Mouse (Mus musculus) limb, embryonic 14.5 days (tissue): ENCODE data around the gene Siglec1. TPM values are rescaled to one million over a fixed set of nuclear protein-coding genes. Genes with fewer than 3 reads are reported as not detected.

Source experiments
- ATAC-seq: fragments of 200-750 bp; cut with Nextera tagmentation; 2 replicates; pipeline ENCODE4 v1.8.0; 2017; ENCODE audit warnings: low read depth, moderate number of reproducible peaks, moderate TSS enrichment; ENCODE audit not compliant: low FRiP score
- DNase-seq: peaks from one replicate; pipeline ENCODE4 v3.0.0-alpha.2; 2015; ENCODE audit warnings: low spot score
- H3K27ac ChIP-seq: fragments of 300-500 bp; sonication (generic); replicated peaks from 2 replicates; pipeline ENCODE4 v1.5.1; 2014; ENCODE audit warnings: low read depth, mild to moderate bottlenecking, low read length, moderate library complexity, mixed read lengths
- H3K27me3 ChIP-seq: fragments of 300-500 bp; sonication (generic); 2 replicates; pipeline ENCODE4 v1.6.1; 2014; ENCODE audit warnings: low read length, mixed read lengths; ENCODE audit not compliant: control insufficient read depth, insufficient read depth
- H3K36me3 ChIP-seq: fragments of 300-500 bp; sonication (generic); 2 replicates; pipeline ENCODE4 v1.6.1; 2014; ENCODE audit warnings: mild to moderate bottlenecking, low read length, moderate library complexity, mixed read lengths; ENCODE audit not compliant: control insufficient read depth, insufficient read depth
- H3K4me1 ChIP-seq: fragments of 300-500 bp; sonication (generic); 2 replicates; pipeline ENCODE4 v1.6.1; 2014; ENCODE audit warnings: antibody characterized with exemption, low read length, mixed read lengths; ENCODE audit not compliant: control insufficient read depth, insufficient read depth
- H3K4me2 ChIP-seq: fragments of 300-500 bp; sonication (generic); replicated peaks from 2 replicates; pipeline ENCODE4 v1.6.1; 2014; ENCODE audit warnings: low read depth, mild to moderate bottlenecking, low read length, moderate library complexity; ENCODE audit not compliant: severe bottlenecking
- H3K4me3 ChIP-seq: fragments of 300-500 bp; sonication (generic); replicated peaks from 2 replicates; pipeline ENCODE4 v1.5.1; 2014; ENCODE audit warnings: low read length
- H3K9ac ChIP-seq: fragments of 300-500 bp; sonication (generic); 2 replicates; pipeline ENCODE4 v1.6.1; 2014; ENCODE audit warnings: mild to moderate bottlenecking, low read depth, low read length, moderate library complexity; ENCODE audit not compliant: severe bottlenecking
- H3K9me3 ChIP-seq: fragments of 300-500 bp; sonication (generic); 2 replicates; pipeline ENCODE4 v1.6.1; 2016; ENCODE audit warnings: low read length; ENCODE audit not compliant: control insufficient read depth
- POLR2A ChIP-seq: fragments of 200-500 bp; IDR thresholded peaks from 2 replicates; pipeline ENCODE4 v1.8.0; 2012; ENCODE audit warnings: inconsistent platforms, mild to moderate bottlenecking, moderate library complexity, borderline replicate concordance; ENCODE audit not compliant: insufficient read depth, insufficient read length; ENCODE audit errors: extremely low read depth
- WGBS: fragments of 180-500 bp; shearing (Covaris S2); extraction: QIAGEN DNeasy Blood & Tissue Kit; methylation state at CpG from one replicate; pipeline ENCODE4 v1.1.7; 2014; 5-methylcytosine and 5-hydroxymethylcytosine counted together
- microRNA-seq: library from miRNA; unstranded; fragments of <30 nt; microRNA quantifications from one replicate; pipeline ENCODE4, GENCODE M21; 2016
- polyA plus RNA-seq, 2 experiments: library from polyadenylated mRNA; depleted of rRNA in 1 of 2; stranded (reverse) in 1 of 2; unstranded in 1 of 2; fragments of >200 nt; fragmentation: Nextera tagmentation in 1 of 2; extraction: Ambion mirVana in 1 of 2; gene quantifications; 2 replicates each; pipeline versions ENCODE4 v1.2.1 to v1.2.3; 2012 to 2014

Gene Siglec1
- polyA plus RNA-seq, 2 experiments = 0.51 to 0.87 TPM

DNA sequence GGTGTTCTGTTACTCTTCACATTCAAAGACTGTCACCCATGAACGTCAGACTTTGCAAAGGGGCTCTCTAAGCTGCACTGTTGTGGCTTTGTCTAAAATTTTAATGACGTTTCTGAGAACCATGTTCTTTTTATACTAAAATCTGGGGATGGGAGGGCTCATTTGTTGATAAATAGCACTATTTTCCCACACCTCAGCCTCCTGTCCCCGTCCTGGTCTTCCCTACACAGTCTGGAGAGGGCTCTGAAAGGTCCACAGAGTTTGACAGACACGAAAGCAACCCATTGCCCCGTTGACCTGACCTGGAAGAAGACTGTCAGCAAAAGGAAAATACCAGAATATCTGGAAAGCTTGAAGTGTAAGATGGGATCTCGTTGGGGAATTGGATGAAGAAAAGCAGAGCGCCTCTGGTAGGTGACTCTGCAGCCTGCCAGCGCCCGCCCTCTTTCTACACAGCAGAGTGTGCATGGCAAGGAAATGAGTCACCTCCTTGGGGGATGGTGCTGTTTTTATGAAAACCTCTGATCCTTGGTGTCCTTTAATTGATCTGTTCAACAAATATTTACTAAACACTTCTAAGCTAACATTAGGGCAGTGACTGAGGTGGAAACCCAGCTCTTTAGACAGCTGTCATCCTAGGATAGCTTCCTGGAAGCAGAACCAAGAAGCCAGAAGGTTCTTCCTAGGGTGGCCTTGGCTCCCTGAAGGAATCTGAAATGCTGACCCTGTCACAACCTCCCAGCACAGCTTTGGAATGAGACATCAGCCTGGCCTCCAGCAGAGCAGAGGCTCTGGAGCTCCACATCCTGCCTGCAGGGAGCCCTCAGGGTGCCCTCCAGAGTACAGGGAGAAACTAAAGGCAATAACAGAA lies 57.3 kb downstream of the Siglec1 start:
- H3K9me3 ChIP-seq = no peaks in the 10 kb centered on the region
- peaks cover 41% of the 10 kb centered on the region for H3K36me3 ChIP-seq
- no peak overlapping the region for H3K9ac ChIP-seq
- H3K27ac ChIP-seq = no peak overlapping the region
- H3K4me2 ChIP-seq = no peak overlapping the region
- no peak overlapping the region for H3K4me3 ChIP-seq
- TF ChIP-seq POLR2A = no peak
- H3K27me3 ChIP-seq = no peaks in the 10 kb centered on the region
- WGBS = 71% methylated on average over 9 of the region's 9 CpGs
- no peaks in the 10 kb centered on the region for H3K4me1 ChIP-seq
- ATAC-seq (no peak), DNase-seq (no peak)

GRCm38 (mm10) chr2:131026941-131027340 lies 59.6 kb downstream of the Siglec1 start:
- no peak for ATAC-seq
- Histone ChIP-seq H3K27me3 (no peaks in the 10 kb centered on the region), H3K4me2 (no peak overlapping the region), H3K36me3 (peaks cover 61% of the 10 kb centered on the region), H3K27ac (no peak overlapping the region), H3K4me3 (no peak overlapping the region), H3K9me3 (no peaks in the 10 kb centered on the region), H3K4me1 (no peaks in the 10 kb centered on the region), H3K9ac (no peak overlapping the region)
- 83% methylated on average over 3 of the region's 3 CpGs for WGBS
- DNase-seq = no peak
- TF ChIP-seq POLR2A = no peak

DNA sequence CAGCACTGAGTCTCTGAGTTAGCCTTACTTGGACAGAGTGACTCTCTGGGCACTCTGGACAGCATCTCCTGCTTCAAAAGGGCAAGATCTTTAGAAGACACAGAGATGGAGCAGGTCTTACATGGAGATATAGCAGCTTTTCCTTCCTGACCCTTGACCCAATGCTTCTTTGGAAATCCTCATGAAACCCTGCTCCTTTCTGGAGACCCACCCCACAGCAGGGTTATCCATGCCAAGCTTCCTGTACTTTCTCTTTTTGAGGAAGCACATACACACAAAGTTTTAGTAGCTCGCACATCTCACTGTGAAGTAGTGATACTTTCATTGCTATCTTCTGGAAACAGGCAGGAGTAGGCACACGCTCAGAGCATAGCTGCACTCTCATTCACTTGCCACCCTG lies 61.3 kb downstream of the Siglec1 start:
- WGBS = 94% methylated on average over 2 of the region's 2 CpGs
- no peaks in the 10 kb centered on the region for H3K9me3 ChIP-seq
- ATAC-seq (no peak), DNase-seq (no peak)
- TF ChIP-seq POLR2A = no peak
- peaks cover 68% of the 10 kb centered on the region for H3K36me3 ChIP-seq
- H3K9ac ChIP-seq = no peak overlapping the region
- H3K4me2 ChIP-seq = no peak overlapping the region
- no peak overlapping the region for H3K27ac ChIP-seq
- no peaks in the 10 kb centered on the region for H3K4me1 ChIP-seq
- H3K4me3 ChIP-seq = no peak overlapping the region
- H3K27me3 ChIP-seq = no peaks in the 10 kb centered on the region

Small RNAs within 50 kb of the gene (microRNA-seq; reads per million reads assigned to microRNA genes)
- gene Mir6973b = not detected

Other genes starting within 250 kb of the Siglec1 start
- gene 4930402H24Rik, start 180.4 kb downstream of the Siglec1 start, polyA plus RNA-seq (2012; rRNA removed) = 33.8 and 44.3 TPM in 2 replicates
- gene 4930402H24Rik, start 180.4 kb downstream of the Siglec1 start, polyA plus RNA-seq (2014; fragmentation: Nextera tagmentation; extraction: Ambion mirVana) = 29.1 and 41.3 TPM in 2 replicates
- 17.9 and 19.4 TPM in 2 replicates for gene Atrn, start 180.3 kb downstream of the Siglec1 start, polyA plus RNA-seq (2012; rRNA removed)
- 11.5 and 13.5 TPM in 2 replicates for gene Atrn, start 180.3 kb downstream of the Siglec1 start, polyA plus RNA-seq (2014; fragmentation: Nextera tagmentation; extraction: Ambion mirVana)
- gene Gfra4, start 43.7 kb downstream of the Siglec1 start, polyA plus RNA-seq (2012; rRNA removed) = 56.1 and 72.8 TPM in 2 replicates
- 33.3 and 38.6 TPM in 2 replicates for gene Gfra4, start 43.7 kb downstream of the Siglec1 start, polyA plus RNA-seq (2014; fragmentation: Nextera tagmentation; extraction: Ambion mirVana)
- gene Adam33, start 23.0 kb downstream of the Siglec1 start, polyA plus RNA-seq (2012; rRNA removed) = 104 and 121 TPM in 2 replicates
- gene Adam33, start 23.0 kb downstream of the Siglec1 start, polyA plus RNA-seq (2014; fragmentation: Nextera tagmentation; extraction: Ambion mirVana) = 30.7 and 33.8 TPM in 2 replicates
- gene Hspa12b, start 40.5 kb upstream of the Siglec1 start, polyA plus RNA-seq (2012; rRNA removed) = 42.7 and 54.6 TPM in 2 replicates
- gene Hspa12b, start 40.5 kb upstream of the Siglec1 start, polyA plus RNA-seq (2014; fragmentation: Nextera tagmentation; extraction: Ambion mirVana) = 10.2 and 10.9 TPM in 2 replicates
- gene Gm11037, start 46.7 kb upstream of the Siglec1 start, polyA plus RNA-seq (2012; rRNA removed) = not detected in 2 replicates
- not detected in 2 replicates for gene Gm11037, start 46.7 kb upstream of the Siglec1 start, polyA plus RNA-seq (2014; fragmentation: Nextera tagmentation; extraction: Ambion mirVana)
- gene 1700037H04Rik, start 73.3 kb upstream of the Siglec1 start, polyA plus RNA-seq (2012; rRNA removed) = 62.7 and 76.1 TPM in 2 replicates
- gene 1700037H04Rik, start 73.3 kb upstream of the Siglec1 start, polyA plus RNA-seq (2014; fragmentation: Nextera tagmentation; extraction: Ambion mirVana) = 59.4 and 67.4 TPM in 2 replicates
- 48.3 and 56.4 TPM in 2 replicates for gene Cenpb, start 93.3 kb upstream of the Siglec1 start, polyA plus RNA-seq (2012; rRNA removed)
- 9.2 and 12.2 TPM in 2 replicates for gene Cenpb, start 93.3 kb upstream of the Siglec1 start, polyA plus RNA-seq (2014; fragmentation: Nextera tagmentation; extraction: Ambion mirVana)
- gene Cdc25b, start 100.2 kb upstream of the Siglec1 start, polyA plus RNA-seq (2012; rRNA removed) = 76.4 and 88.9 TPM in 2 replicates
- gene Cdc25b, start 100.2 kb upstream of the Siglec1 start, polyA plus RNA-seq (2014; fragmentation: Nextera tagmentation; extraction: Ambion mirVana) = 52.1 and 56.2 TPM in 2 replicates
- gene Spef1, start 100.5 kb upstream of the Siglec1 start, polyA plus RNA-seq (2012; rRNA removed) = 16.3 and 18.2 TPM in 2 replicates
- 6.7 and 8.1 TPM in 2 replicates for gene Spef1, start 100.5 kb upstream of the Siglec1 start, polyA plus RNA-seq (2014; fragmentation: Nextera tagmentation; extraction: Ambion mirVana)
- 29.5 and 50.9 TPM in 2 replicates for gene Ap5s1, start 120.3 kb upstream of the Siglec1 start, polyA plus RNA-seq (2012; rRNA removed)
- gene Ap5s1, start 120.3 kb upstream of the Siglec1 start, polyA plus RNA-seq (2014; fragmentation: Nextera tagmentation; extraction: Ambion mirVana) = 25.9 and 26.7 TPM in 2 replicates
- 27.4 and 37.2 TPM in 2 replicates for gene Mavs, start 147.3 kb upstream of the Siglec1 start, polyA plus RNA-seq (2012; rRNA removed)
- 17.2 and 18.6 TPM in 2 replicates for gene Mavs, start 147.3 kb upstream of the Siglec1 start, polyA plus RNA-seq (2014; fragmentation: Nextera tagmentation; extraction: Ambion mirVana)
- 44.7 and 47.2 TPM in 2 replicates for gene Pank2, start 175.7 kb upstream of the Siglec1 start, polyA plus RNA-seq (2012; rRNA removed)
- gene Pank2, start 175.7 kb upstream of the Siglec1 start, polyA plus RNA-seq (2014; fragmentation: Nextera tagmentation; extraction: Ambion mirVana) = 44.6 and 50.0 TPM in 2 replicates